Mouse (Mus musculus): ENCODE data around the gene Myo7a. TPM values are rescaled to one million over a fixed set of nuclear protein-coding genes. Genes with fewer than 3 reads are reported as not detected.

Myo7a gene
- total RNA-seq, 4 experiments from 2014 or later: 1.3 to 2.9 (median 2.2) TPM

- no peak for DNase-seq (ENCODE audit: low spot score in 2 of 2)
Observed at GRCm38 (mm10) chr7:98142648-98143047, 23.3 kb upstream of the Myo7a start.

- DNase-seq (ENCODE audit: low spot score in 2 of 2): no peak
Observed at GRCm38 (mm10) chr7:98142247-98142646, 22.9 kb upstream of the Myo7a start.

GRCm38 (mm10) chr7:98141206-98141605, 21.9 kb upstream of the Myo7a start:
- DNase-seq (ENCODE audit: low spot score in 2 of 2): no peak

- DNase-seq (ENCODE audit: low spot score in 2 of 2): no peak
Observed at GRCm38 (mm10) chr7:98140597-98140996, 21.3 kb upstream of the Myo7a start.

- no peak for DNase-seq (ENCODE audit: low spot score in 2 of 2)
Observed at GRCm38 (mm10) chr7:98139216-98139615, 19.9 kb upstream of the Myo7a start.

- no peak for DNase-seq (ENCODE audit: low spot score in 2 of 2)
Observed at GRCm38 (mm10) chr7:98137995-98138394, 18.7 kb upstream of the Myo7a start.

- DNase-seq (ENCODE audit: low spot score in 2 of 2): no peak
Observed at GRCm38 (mm10) chr7:98137583-98137982, 18.3 kb upstream of the Myo7a start.

GRCm38 (mm10) chr7:98131751-98132150, 12.4 kb upstream of the Myo7a start:
- no peak for DNase-seq (ENCODE audit: low spot score in 2 of 2)

GRCm38 (mm10) chr7:98125473-98125872, 6.1 kb upstream of the Myo7a start:
- no peak for DNase-seq (ENCODE audit: low spot score in 2 of 2)

GRCm38 (mm10) chr7:98124701-98125100, 5.4 kb upstream of the Myo7a start:
- DNase-seq (ENCODE audit: low spot score in 2 of 2): no peak

- DNase-seq (ENCODE audit: low spot score in 2 of 2): no peak
Observed at GRCm38 (mm10) chr7:98121673-98122072, 2.3 kb upstream of the Myo7a start.

GRCm38 (mm10) chr7:98121241-98121640, 1.9 kb upstream of the Myo7a start:
- no peak for DNase-seq (ENCODE audit: low spot score in 2 of 2)

GRCm38 (mm10) chr7:98120325-98120724, 1.0 kb upstream of the Myo7a start:
- peak in 1 of 2 experiments; percentile 24 for DNase-seq (ENCODE audit: low spot score in 2 of 2)

- DNase-seq (ENCODE audit: low spot score in 2 of 2): no peak
Observed at GRCm38 (mm10) chr7:98119961-98120232, 573 bp upstream of the Myo7a start.

- DNase-seq (ENCODE audit: low spot score in 2 of 2): peak; percentile 46 to 69
Observed at GRCm38 (mm10) chr7:98117012-98117660, 2.2 kb downstream of the Myo7a start.

- no peak for DNase-seq (ENCODE audit: low spot score in 2 of 2)
Observed at GRCm38 (mm10) chr7:98114656-98115055, 4.7 kb downstream of the Myo7a start.

- DNase-seq (ENCODE audit: low spot score in 2 of 2): no peak
Observed at GRCm38 (mm10) chr7:98111233-98111632, 8.1 kb downstream of the Myo7a start.

- no peak for DNase-seq (ENCODE audit: low spot score in 2 of 2)
Observed at GRCm38 (mm10) chr7:98109771-98110170, 9.6 kb downstream of the Myo7a start.

GRCm38 (mm10) chr7:98108636-98109430, 10.5 kb downstream of the Myo7a start:
- no peak for DNase-seq (ENCODE audit: low spot score in 2 of 2)

GRCm38 (mm10) chr7:98106272-98106671, 13.1 kb downstream of the Myo7a start:
- no peak for DNase-seq (ENCODE audit: low spot score in 2 of 2)

- DNase-seq (ENCODE audit: low spot score in 2 of 2): no peak
Observed at GRCm38 (mm10) chr7:98104481-98105435, 14.6 kb downstream of the Myo7a start.

- DNase-seq (ENCODE audit: low spot score in 2 of 2): no peak
Observed at GRCm38 (mm10) chr7:98103942-98104292, 15.4 kb downstream of the Myo7a start.

Measured in gastrocnemius, adult 8-10 months (tissue).